Mouse (Mus musculus) midbrain, embryonic 15.5 days (tissue): ENCODE data around the gene Irak3. TPM values are rescaled to one million over a fixed set of nuclear protein-coding genes. Genes with fewer than 3 reads are reported as not detected.

Experiments
- ATAC-seq: fragments of 200-750 bp; cut with Nextera tagmentation; replicated peaks from 2 replicates; pipeline ENCODE4 v1.8.0; 2017; ENCODE audit warnings: moderate TSS enrichment
- H3K27ac ChIP-seq: fragments of 300-500 bp; sonication (generic); 2 replicates; pipeline ENCODE4 v1.5.1; 2015; ENCODE audit warnings: mild to moderate bottlenecking, inconsistent platforms
- H3K27me3 ChIP-seq: fragments of 300-500 bp; sonication (generic); replicated peaks from 2 replicates; pipeline ENCODE4 v1.6.1; 2015; ENCODE audit warnings: inconsistent platforms
- H3K36me3 ChIP-seq: fragments of 300-500 bp; sonication (generic); replicated peaks from 2 replicates; pipeline ENCODE4 v1.6.1; 2015; ENCODE audit warnings: inconsistent platforms
- H3K4me1 ChIP-seq: fragments of 300-500 bp; sonication (generic); 2 replicates; pipeline ENCODE4 v1.6.1; 2015; ENCODE audit warnings: inconsistent platforms
- H3K4me2 ChIP-seq: fragments of 300-500 bp; sonication (generic); 2 replicates; pipeline ENCODE4 v1.6.1; 2015; ENCODE audit warnings: inconsistent platforms, mild to moderate bottlenecking, moderate library complexity
- H3K4me3 ChIP-seq: fragments of 300-500 bp; sonication (generic); 2 replicates; pipeline ENCODE4 v1.5.1; 2015; ENCODE audit warnings: mild to moderate bottlenecking, inconsistent platforms
- H3K9ac ChIP-seq: fragments of 300-500 bp; sonication (generic); 2 replicates; pipeline ENCODE4 v1.6.1; 2015; ENCODE audit warnings: mild to moderate bottlenecking, inconsistent platforms
- H3K9me3 ChIP-seq: fragments of 300-500 bp; sonication (generic); 2 replicates; pipeline ENCODE4 v1.6.1; 2016; ENCODE audit warnings: inconsistent platforms
- WGBS: fragments of 180-500 bp; shearing (Covaris S2); methylation state at CpG from one replicate; pipeline ENCODE4 v1.1.7; 2015; ENCODE audit warnings: mixed read lengths; 5-methylcytosine and 5-hydroxymethylcytosine counted together
- polyA plus RNA-seq: library from polyadenylated mRNA; unstranded; fragments of >200 nt; fragmentation: Nextera tagmentation; extraction: Ambion mirVana; gene quantifications from 2 replicates; pipeline ENCODE4 v1.2.1, GENCODE M21; 2015

Gene Irak3
- polyA plus RNA-seq, 1 experiment from 2014 or later, result 0.19 TPM

GRCm38 (mm10) chr10:120197061-120197835, 4.7 kb downstream of the Irak3 start:
- Histone ChIP-seq H3K36me3 (no peaks in the 10 kb centered on the region), H3K9me3 (no peaks in the 10 kb centered on the region), H3K27me3 (0 out of 2 replicates have a peak, but pooled peaks cover 10% of the 10 kb centered on the region), H3K4me1 (peaks cover 9% of the 10 kb centered on the region), H3K4me2 (no peak overlapping the region), H3K4me3 (no peak overlapping the region), H3K9ac (no peak overlapping the region), H3K27ac (no peak overlapping the region)
- no peak for ATAC-seq
- 81% methylated on average over 14 of the region's 14 CpGs for WGBS

DNA sequence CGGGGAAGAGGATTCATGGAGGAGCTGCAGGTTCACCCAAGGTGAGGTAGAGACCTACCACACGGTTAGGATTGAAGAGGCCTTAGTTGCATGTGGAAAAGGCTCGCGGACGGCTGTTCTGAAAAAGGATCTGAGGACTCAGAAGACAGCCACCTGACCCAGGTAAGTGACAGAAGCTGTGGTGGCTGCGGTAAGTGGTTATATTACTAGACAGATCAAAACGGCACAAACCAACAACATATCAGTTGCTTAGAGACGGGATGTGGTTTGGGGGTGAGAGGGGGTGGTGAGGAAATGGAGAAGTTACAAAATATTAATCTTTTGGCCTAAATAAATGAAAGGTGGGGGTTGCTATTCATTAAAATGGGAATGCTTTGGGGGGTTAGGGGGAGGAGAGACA, 8.7 kb downstream of the Irak3 start:
- Histone ChIP-seq H3K4me2 (no peak overlapping the region), H3K9me3 (no peaks in the 10 kb centered on the region), H3K36me3 (no peaks in the 10 kb centered on the region), H3K27ac (no peak overlapping the region), H3K4me3 (no peak overlapping the region), H3K27me3 (no peaks in the 10 kb centered on the region), H3K9ac (no peak overlapping the region), H3K4me1 (no peaks in the 10 kb centered on the region)
- 95% methylated on average over 8 of the region's 8 CpGs for WGBS
- ATAC-seq, result no peak

GRCm38 (mm10) chr10:120192278-120192677, 9.7 kb downstream of the Irak3 start:
- Histone ChIP-seq H3K9me3 (no peaks in the 10 kb centered on the region), H3K36me3 (no peaks in the 10 kb centered on the region), H3K9ac (no peak overlapping the region), H3K4me2 (no peak overlapping the region), H3K27ac (no peak overlapping the region), H3K27me3 (no peaks in the 10 kb centered on the region), H3K4me1 (no peaks in the 10 kb centered on the region), H3K4me3 (no peak overlapping the region)
- ATAC-seq, result no peak
- 94% methylated on average over 4 of the region's 4 CpGs for WGBS

DNA sequence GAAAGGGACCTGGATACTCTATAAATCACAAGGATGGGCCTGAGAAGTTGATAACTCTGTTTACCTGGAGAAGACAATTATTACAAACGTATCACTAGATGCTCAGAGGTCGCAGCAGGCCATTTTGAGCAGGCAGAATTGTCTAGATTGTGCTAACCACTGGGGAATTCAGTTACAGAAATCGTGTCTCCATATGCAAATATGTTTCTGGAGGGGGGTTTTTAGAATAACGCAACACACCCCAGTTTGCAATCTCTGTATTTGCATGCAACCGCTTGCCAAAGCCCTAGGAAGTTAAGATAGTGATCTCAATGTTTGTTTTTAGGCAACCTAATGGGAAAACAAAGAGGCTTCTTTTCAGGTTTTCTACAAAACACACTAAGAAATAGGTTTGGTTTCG, 10.8 kb downstream of the Irak3 start:
- no peaks in the 10 kb centered on the region for H3K9me3 ChIP-seq
- no peak overlapping the region for H3K9ac ChIP-seq
- 89% methylated on average over 6 of the region's 6 CpGs for WGBS
- no peak overlapping the region for H3K4me2 ChIP-seq
- no peak for ATAC-seq
- no peaks in the 10 kb centered on the region for H3K36me3 ChIP-seq
- no peaks in the 10 kb centered on the region for H3K4me1 ChIP-seq
- no peak overlapping the region for H3K4me3 ChIP-seq
- H3K27ac ChIP-seq, result no peak overlapping the region
- no peaks in the 10 kb centered on the region for H3K27me3 ChIP-seq

DNA sequence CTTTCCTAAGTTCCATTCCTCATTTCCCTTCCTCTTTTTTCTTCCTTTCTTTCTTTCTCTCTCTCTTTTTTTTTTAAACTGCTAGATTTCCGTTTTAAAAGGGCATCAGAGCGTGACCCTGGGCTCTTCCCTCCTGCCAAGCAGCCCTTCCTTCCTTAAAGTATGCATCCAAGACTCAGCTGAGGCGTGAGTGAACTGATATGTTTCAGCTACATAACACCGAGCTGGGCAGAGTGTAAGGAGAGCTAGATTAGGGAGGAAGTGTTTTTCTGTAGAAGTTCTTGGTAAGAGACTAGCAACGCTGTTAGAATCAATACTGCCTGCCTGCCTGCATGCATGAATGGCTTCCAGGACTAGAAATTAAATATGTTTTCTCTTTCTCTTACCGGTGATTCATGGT, 12.1 kb downstream of the Irak3 start:
- WGBS, result 23% methylated on average over 6 of the region's 6 CpGs
- Histone ChIP-seq H3K9ac (no peak overlapping the region), H3K4me1 (no peaks in the 10 kb centered on the region), H3K36me3 (no peaks in the 10 kb centered on the region), H3K4me2 (no peak overlapping the region), H3K9me3 (no peaks in the 10 kb centered on the region), H3K4me3 (no peak overlapping the region), H3K27me3 (no peaks in the 10 kb centered on the region), H3K27ac (no peak overlapping the region)
- no peak for ATAC-seq

- H3K27ac ChIP-seq, result no peak overlapping the region
- WGBS, result 63% methylated on average over 11 of the region's 11 CpGs
- ATAC-seq, result no peak
Observed at GRCm38 (mm10) chr10:120189276-120189675, 12.7 kb downstream of the Irak3 start.

GRCm38 (mm10) chr10:120188513-120188912, 13.4 kb downstream of the Irak3 start:
- Histone ChIP-seq H3K36me3 (no peaks in the 10 kb centered on the region), H3K4me2 (no peak overlapping the region), H3K27ac (no peak overlapping the region), H3K9ac (no peak overlapping the region), H3K9me3 (no peaks in the 10 kb centered on the region), H3K4me3 (no peak overlapping the region), H3K27me3 (no peaks in the 10 kb centered on the region), H3K4me1 (no peaks in the 10 kb centered on the region)
- ATAC-seq, result no peak
- WGBS, result 72% methylated on average over 2 of the region's 2 CpGs

More at GRCm38 (mm10) chr10:120189276-120189675, 12.7 kb downstream of the Irak3 start:
- Histone ChIP-seq H3K36me3 (no peaks in the 10 kb centered on the region), H3K27me3 (no peaks in the 10 kb centered on the region), H3K9me3 (no peaks in the 10 kb centered on the region), H3K9ac (no peak overlapping the region), H3K4me3 (no peak overlapping the region), H3K4me2 (no peak overlapping the region), H3K4me1 (no peaks in the 10 kb centered on the region)

DNA sequence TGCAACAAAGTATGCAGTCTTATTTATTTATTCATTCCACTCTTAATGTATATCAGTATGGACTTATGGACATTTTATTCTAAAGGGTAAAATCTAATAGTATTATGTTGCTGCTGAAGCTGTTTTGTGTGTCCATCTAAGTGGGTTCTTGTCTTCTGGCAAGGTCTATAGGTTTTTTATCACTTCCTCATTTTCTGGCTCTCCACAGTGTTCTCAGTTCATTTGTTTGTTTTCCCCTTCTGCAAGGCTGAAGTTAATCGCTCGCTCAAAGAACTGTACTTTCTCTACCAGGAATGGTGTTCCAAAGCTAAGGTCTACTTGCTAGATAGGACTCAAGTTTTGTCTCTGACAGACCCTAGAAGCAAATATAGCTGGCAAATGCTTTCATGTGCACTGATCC, 18.6 kb downstream of the Irak3 start:
- Histone ChIP-seq H3K4me2 (no peak overlapping the region), H3K9ac (no peak overlapping the region), H3K9me3 (no peaks in the 10 kb centered on the region), H3K4me3 (no peak overlapping the region), H3K36me3 (no peaks in the 10 kb centered on the region), H3K27ac (no peak overlapping the region), H3K4me1 (no peaks in the 10 kb centered on the region), H3K27me3 (no peaks in the 10 kb centered on the region)
- 91% methylated on average over 2 of the region's 2 CpGs for WGBS
- ATAC-seq, result no peak

DNA sequence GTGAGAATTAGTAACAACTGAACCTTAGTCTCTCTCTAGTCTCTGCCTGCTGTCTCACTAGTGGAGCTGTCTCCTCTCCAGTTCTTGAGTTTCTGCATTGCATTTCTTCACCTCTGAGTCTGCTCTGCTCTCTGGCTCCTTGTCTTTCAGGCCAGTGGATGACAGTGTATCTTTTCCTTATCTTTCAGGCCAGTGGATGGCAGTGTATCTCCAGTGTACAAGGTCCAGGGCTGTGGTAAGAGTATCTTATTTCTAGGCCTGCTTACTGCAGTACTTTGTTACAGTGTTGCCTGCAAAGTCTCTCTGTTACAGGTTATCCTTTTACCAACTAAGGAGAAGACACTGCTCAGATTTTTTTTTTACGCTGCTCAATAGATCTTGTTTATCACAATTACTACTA, 19.0 kb downstream of the Irak3 start:
- no peak for ATAC-seq
- Histone ChIP-seq H3K4me2 (no peak overlapping the region), H3K27ac (no peak overlapping the region), H3K4me3 (no peak overlapping the region), H3K4me1 (no peaks in the 10 kb centered on the region), H3K9me3 (no peaks in the 10 kb centered on the region), H3K9ac (no peak overlapping the region), H3K36me3 (no peaks in the 10 kb centered on the region), H3K27me3 (no peaks in the 10 kb centered on the region)
- WGBS, result 91% methylated on average over 1 of the region's 1 CpGs

DNA sequence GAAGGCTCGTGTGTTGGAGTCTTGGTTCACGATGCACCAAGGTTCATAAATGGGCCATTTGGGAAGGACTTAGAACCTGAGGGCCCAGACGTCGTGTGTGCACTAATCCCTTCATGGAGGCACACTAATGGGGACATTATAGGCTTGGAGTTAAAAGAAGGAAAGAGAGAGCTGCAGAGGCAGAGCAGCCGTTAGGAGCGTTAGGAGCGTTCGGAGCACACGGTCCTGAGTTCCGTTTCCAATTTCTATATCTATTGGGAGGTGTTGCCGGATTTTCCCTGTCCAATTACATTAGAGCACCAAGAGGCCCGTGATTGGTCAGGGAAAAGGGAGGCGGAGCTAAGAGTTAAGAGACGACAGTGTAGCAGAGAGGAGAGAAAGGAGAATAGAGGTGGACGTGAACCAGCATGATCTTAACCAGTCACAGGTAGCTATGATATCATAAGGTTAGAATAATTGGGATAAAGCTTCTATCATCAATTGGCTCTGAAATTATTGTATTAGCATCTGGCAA, 27.7 kb downstream of the Irak3 start:
- Histone ChIP-seq H3K36me3 (no peaks in the 10 kb centered on the region), H3K4me3 (no peak overlapping the region), H3K27me3 (no peaks in the 10 kb centered on the region), H3K4me1 (no peaks in the 10 kb centered on the region), H3K27ac (no peak overlapping the region), H3K9ac (no peak overlapping the region), H3K4me2 (no peak overlapping the region), H3K9me3 (no peaks in the 10 kb centered on the region)
- WGBS, result 89% methylated on average over 15 of the region's 15 CpGs
- ATAC-seq, result no peak

DNA sequence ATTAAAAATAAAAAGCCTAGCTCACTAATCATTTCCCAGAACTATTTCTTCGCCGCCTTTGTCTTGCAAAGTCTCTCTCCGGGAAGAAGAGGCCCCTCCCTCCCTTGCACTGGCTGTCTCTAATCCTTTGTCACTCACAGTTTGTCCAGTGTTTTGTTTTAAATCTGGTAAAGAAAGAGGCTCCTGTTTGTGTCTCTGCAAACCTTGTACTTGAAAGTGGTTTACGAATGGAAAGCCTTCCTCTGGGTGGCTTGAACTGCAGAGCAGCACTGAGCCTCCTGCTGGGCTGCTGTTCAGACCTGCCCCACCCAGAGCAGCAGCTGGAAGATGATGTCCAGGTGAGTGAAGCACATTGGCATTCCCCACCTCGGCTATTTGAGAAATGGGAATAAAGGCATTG, 30.6 kb downstream of the Irak3 start:
- ATAC-seq, result no peak
- WGBS, result 10% methylated on average over 5 of the region's 5 CpGs
- H3K4me2 ChIP-seq, result no peak overlapping the region
- H3K4me3 ChIP-seq, result no peak overlapping the region
- H3K9me3 ChIP-seq, result no peaks in the 10 kb centered on the region
- H3K9ac ChIP-seq, result no peak overlapping the region
- H3K27me3 ChIP-seq, result no peaks in the 10 kb centered on the region
- no peaks in the 10 kb centered on the region for H3K36me3 ChIP-seq
- H3K4me1 ChIP-seq, result no peaks in the 10 kb centered on the region
- no peak overlapping the region for H3K27ac ChIP-seq

DNA sequence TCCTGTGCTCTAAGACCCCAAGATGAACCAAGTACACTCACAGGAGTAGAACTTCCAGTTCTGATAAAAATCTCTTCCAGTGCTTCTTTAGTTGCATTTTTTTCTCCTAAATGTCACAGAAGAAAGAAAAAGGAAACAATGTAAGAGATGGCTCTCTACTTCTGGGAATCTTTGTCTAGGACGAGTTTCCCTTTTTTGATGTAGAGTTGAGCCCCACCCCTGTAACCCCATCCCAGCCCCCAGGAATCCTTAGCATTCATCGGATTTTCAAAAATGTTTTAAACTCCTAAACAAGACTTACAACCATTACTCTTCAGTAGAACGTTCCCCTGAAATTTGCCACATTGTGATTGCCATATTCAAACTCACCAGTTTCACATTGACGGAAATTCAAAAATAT, 31.7 kb downstream of the Irak3 start:
- Histone ChIP-seq H3K4me3 (no peak overlapping the region), H3K9ac (no peak overlapping the region), H3K27ac (no peak overlapping the region), H3K9me3 (no peaks in the 10 kb centered on the region), H3K36me3 (no peaks in the 10 kb centered on the region), H3K4me2 (no peak overlapping the region), H3K4me1 (no peaks in the 10 kb centered on the region), H3K27me3 (no peaks in the 10 kb centered on the region)
- WGBS, result 76% methylated on average over 4 of the region's 4 CpGs
- ATAC-seq, result no peak

- Histone ChIP-seq H3K9me3 (no peaks in the 10 kb centered on the region), H3K27me3 (no peaks in the 10 kb centered on the region), H3K4me2 (no peak overlapping the region), H3K9ac (no peak overlapping the region), H3K4me3 (no peak overlapping the region), H3K36me3 (no peaks in the 10 kb centered on the region), H3K27ac (no peak overlapping the region), H3K4me1 (no peaks in the 10 kb centered on the region)
- no peak for ATAC-seq
- 49% methylated on average over 5 of the region's 5 CpGs for WGBS
Observed at GRCm38 (mm10) chr10:120169841-120170240, 32.1 kb downstream of the Irak3 start.
